Mouse (Mus musculus): Measurements from ENCODE around the gene Grhl3. TPM values are rescaled to one million over a fixed set of nuclear protein-coding genes. Genes with fewer than 3 reads are reported as not detected.

Gene Grhl3
- polyA plus RNA-seq, 1 experiment from 2014 or later: 7.1 TPM

DNA sequence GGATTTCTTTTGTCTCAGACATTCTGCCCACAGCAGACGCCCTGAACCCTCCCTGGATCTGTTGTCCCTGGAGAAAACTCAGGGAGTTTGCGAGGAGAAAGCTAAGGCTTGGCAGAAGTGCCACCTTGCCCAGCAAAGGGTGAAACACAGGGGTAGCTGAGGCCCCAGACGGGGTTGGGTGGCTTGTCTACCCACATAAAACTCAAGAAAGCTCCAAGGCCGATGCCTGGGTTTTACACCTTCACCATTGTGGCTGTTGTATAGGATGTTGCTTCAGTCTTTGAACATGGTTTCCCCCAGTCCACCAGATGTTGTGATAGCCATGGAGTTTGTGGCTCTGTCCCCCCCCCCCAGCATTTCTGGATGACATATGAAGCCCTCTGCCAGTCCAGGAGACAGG is 11.4 kb upstream of the Grhl3 start:
- Histone ChIP-seq H3K4me3 (ENCODE audit: low read depth, low read length) (no peak overlapping the region), H3K27ac (ENCODE audit: low read depth) (no peak overlapping the region), H3K9me3 (ENCODE audit: control insufficient read depth, low read length) (no peaks in the 10 kb centered on the region), H3K27me3 (replicated peaks; ENCODE audit: control insufficient read depth, insufficient read depth, low read length) (no peaks in the 10 kb centered on the region), H3K4me2 (ENCODE audit: low read length) (no peak overlapping the region), H3K36me3 (ENCODE audit: control insufficient read depth, insufficient read depth, low read length) (no peaks in the 10 kb centered on the region), H3K4me1 (replicated peaks; ENCODE audit: control insufficient read depth, insufficient read depth, low read length) (0 out of 2 replicates have a peak, but pooled peaks cover 6% of the 10 kb centered on the region), H3K9ac (ENCODE audit: low read length) (no peak overlapping the region)
- 74% methylated on average over 4 of the region's 4 CpGs for WGBS
- ATAC-seq (replicated peaks; ENCODE audit: low FRiP score, low TSS enrichment, low read depth) (no peak), DNase-seq (ENCODE audit: low spot score) (no peak)

DNA sequence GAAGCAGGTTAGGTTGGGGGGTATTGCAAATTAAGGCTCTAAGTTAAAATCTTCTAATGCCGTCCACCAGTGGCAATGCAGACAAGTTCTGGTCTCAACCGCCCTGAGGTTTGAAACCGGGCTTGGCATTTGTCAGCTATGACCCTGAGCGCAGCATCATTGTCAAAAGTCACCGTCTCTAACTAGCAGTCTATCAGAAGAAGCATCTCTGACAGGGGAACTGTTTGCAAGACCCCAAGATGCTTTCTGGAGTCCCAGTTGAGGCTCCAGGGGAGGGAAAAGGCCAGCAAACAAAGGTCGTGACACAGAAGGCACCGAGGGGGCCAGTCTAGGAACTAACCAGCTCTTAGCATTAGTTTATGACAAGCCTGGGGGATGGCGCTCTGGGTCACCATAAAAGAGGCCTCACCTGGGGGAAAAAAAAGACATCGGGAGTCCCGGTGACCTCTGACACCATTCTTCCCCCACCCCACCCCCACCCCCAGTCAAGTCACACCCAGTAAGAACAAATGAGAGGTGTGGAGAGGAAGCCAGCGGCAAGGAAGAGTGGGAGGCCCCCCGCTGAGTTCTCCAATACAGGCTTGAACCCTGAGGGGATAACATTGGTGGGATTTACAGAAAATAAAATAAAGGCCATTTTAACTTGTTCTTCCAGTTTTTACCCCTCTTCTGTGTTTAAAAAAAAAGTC is 7.9 kb upstream of the Grhl3 start:
- Histone ChIP-seq H3K4me1 (replicated peaks; ENCODE audit: control insufficient read depth, insufficient read depth, low read length) (0 out of 2 replicates have a peak, but pooled peaks cover 6% of the 10 kb centered on the region), H3K4me3 (ENCODE audit: low read depth, low read length) (no peak overlapping the region), H3K36me3 (ENCODE audit: control insufficient read depth, insufficient read depth, low read length) (no peaks in the 10 kb centered on the region), H3K27me3 (replicated peaks; ENCODE audit: control insufficient read depth, insufficient read depth, low read length) (no peaks in the 10 kb centered on the region), H3K9ac (ENCODE audit: low read length) (no peak overlapping the region), H3K4me2 (ENCODE audit: low read length) (no peak overlapping the region), H3K27ac (ENCODE audit: low read depth) (no peak overlapping the region), H3K9me3 (ENCODE audit: control insufficient read depth, low read length) (no peaks in the 10 kb centered on the region)
- no peak for DNase-seq (ENCODE audit: low spot score)
- no peak for ATAC-seq (replicated peaks; ENCODE audit: low FRiP score, low TSS enrichment, low read depth)
- WGBS: 35% methylated on average over 12 of the region's 12 CpGs

DNA sequence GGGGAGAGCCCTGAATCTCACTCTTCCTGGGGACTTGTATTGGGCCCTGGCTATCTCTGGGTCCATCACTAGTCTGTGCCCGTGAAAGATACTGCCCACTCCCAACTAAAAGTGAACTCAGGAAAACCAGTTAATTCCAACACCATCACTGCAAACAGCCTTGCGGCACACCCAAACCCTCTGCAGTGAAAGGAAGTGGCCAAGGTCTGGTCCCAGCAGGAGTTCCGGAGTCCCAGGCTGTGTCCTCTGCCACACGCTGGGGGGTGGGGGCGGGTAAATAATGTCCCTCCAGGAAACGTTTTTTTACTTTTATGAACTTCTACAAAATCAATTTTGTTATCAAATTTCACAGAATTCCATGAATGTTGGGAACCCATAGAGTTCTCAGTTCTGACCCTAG is 6.3 kb upstream of the Grhl3 start:
- Histone ChIP-seq H3K4me1 (replicated peaks; ENCODE audit: control insufficient read depth, insufficient read depth, low read length) (0 out of 2 replicates have a peak, but pooled peaks cover 6% of the 10 kb centered on the region), H3K4me3 (ENCODE audit: low read depth, low read length) (no peak overlapping the region), H3K9ac (ENCODE audit: low read length) (no peak overlapping the region), H3K36me3 (ENCODE audit: control insufficient read depth, insufficient read depth, low read length) (no peaks in the 10 kb centered on the region), H3K4me2 (ENCODE audit: low read length) (no peak overlapping the region), H3K27me3 (replicated peaks; ENCODE audit: control insufficient read depth, insufficient read depth, low read length) (no peaks in the 10 kb centered on the region), H3K9me3 (ENCODE audit: control insufficient read depth, low read length) (no peaks in the 10 kb centered on the region), H3K27ac (ENCODE audit: low read depth) (no peak overlapping the region)
- WGBS: 57% methylated on average over 6 of the region's 6 CpGs
- no peak for DNase-seq (ENCODE audit: low spot score)
- ATAC-seq (replicated peaks; ENCODE audit: low FRiP score, low TSS enrichment, low read depth): no peak

DNA sequence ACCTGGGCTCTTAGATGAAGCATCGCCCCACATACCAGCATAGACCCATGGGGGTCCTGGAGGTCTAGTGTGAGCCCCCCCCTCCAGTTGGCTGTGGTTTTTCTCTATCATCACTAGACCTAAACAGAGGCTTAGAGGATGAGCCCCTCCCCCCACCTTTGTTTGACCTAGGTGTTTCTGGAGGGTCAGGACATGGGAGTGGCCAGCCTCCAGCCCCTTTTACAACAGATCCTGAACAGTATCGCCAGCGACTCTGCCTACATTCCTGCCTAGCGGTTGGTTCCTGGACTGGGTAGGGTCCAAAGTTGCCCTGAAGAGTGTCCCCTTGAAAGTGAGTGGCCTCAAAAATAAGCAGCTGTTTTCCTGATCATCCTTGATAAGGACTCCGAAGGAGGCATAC is 5.1 kb upstream of the Grhl3 start:
- Histone ChIP-seq H3K4me3 (ENCODE audit: low read depth, low read length) (no peak overlapping the region), H3K4me2 (ENCODE audit: low read length) (no peak overlapping the region), H3K27ac (ENCODE audit: low read depth) (no peak overlapping the region), H3K9me3 (ENCODE audit: control insufficient read depth, low read length) (no peaks in the 10 kb centered on the region), H3K36me3 (ENCODE audit: control insufficient read depth, insufficient read depth, low read length) (no peaks in the 10 kb centered on the region), H3K4me1 (replicated peaks; ENCODE audit: control insufficient read depth, insufficient read depth, low read length) (0 out of 2 replicates have a peak, but pooled peaks cover 11% of the 10 kb centered on the region), H3K9ac (ENCODE audit: low read length) (no peak overlapping the region), H3K27me3 (replicated peaks; ENCODE audit: control insufficient read depth, insufficient read depth, low read length) (peaks cover 6% of the 10 kb centered on the region; the same call in 1 of the 2 replicates)
- DNase-seq (ENCODE audit: low spot score) (no peak), ATAC-seq (replicated peaks; ENCODE audit: low FRiP score, low TSS enrichment, low read depth) (no peak)
- 76% methylated on average over 5 of the region's 5 CpGs for WGBS

DNA sequence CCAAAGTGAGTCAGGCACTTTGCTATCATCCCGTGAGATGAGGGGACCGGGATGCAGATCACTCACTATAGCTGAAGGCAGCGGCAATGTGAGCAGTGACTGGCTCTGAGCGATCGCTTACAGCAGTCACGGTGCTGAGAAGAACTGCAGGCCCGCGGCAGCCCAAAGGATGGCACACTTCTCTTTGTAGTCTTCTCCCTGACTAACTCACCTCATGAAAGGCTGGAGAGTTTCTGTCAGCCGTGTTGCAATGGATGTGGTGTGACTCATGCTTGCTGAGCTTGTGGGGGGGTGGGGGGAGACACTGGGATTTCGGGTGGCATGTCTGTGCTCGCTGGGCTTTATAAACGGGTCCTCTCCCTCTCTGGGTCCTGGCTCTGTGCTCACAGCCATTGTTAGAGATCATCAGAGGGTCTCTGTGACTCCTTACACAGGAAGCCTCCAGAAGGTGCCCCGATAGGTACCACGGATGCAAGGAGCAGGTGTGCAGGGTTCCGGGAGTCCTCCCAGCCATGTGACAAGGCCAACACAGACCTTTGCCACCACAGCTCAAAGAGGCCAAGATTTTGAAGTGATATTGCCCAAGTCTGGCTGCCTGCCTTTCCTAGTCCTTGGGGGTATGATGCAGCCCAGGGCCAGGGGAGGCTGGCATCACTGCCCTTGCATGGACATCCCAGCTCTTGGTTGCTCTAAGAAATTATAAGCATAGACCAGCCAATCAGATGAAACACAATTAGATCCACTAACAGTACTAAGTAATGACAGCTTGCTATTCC is 2.1 kb upstream of the Grhl3 start:
- no peaks in the 10 kb centered on the region for H3K36me3 ChIP-seq (ENCODE audit: control insufficient read depth, insufficient read depth, low read length)
- no peaks in the 10 kb centered on the region for H3K9me3 ChIP-seq (ENCODE audit: control insufficient read depth, low read length)
- H3K27me3 ChIP-seq (replicated peaks; ENCODE audit: control insufficient read depth, insufficient read depth, low read length): peaks cover 26% of the 10 kb centered on the region
- no peak overlapping the region for H3K9ac ChIP-seq (ENCODE audit: low read length)
- H3K27ac ChIP-seq (ENCODE audit: low read depth): no peak overlapping the region
- H3K4me2 ChIP-seq (ENCODE audit: low read length): no peak overlapping the region
- DNase-seq (ENCODE audit: low spot score) (no peak), ATAC-seq (replicated peaks; ENCODE audit: low FRiP score, low TSS enrichment, low read depth) (no peak)
- 66% methylated on average over 15 of the region's 15 CpGs for WGBS
- peaks cover 19% of the 10 kb centered on the region for H3K4me1 ChIP-seq (replicated peaks; ENCODE audit: control insufficient read depth, insufficient read depth, low read length)
- H3K4me3 ChIP-seq (ENCODE audit: low read depth, low read length): no peak overlapping the region

DNA sequence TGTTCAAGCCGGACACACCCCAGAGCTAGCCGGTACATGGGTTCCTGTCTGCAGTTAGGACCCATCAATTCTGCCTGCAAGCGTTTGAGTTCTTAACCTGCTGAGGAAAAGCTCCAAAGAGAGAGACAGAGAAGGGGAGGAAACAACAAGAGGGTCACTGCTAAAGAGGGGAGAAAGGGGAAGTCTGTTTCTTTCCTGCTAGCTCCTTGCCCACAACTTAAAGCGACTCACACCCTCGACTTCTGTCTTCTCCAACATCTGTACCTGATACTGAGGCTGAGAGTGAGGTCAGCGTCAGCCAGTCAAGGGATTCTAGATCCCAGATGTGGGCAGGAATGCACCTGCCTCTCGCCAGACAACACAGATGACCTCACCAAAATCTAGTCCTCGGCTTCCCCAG is 1.2 kb downstream of the Grhl3 start:
- Histone ChIP-seq H3K4me3 (ENCODE audit: low read depth, low read length) (0 out of 2 replicates have a peak overlapping the region, but pooled peaks have one; percentile 25), H3K27ac (ENCODE audit: low read depth) (no peak overlapping the region), H3K9ac (ENCODE audit: low read length) (no peak overlapping the region), H3K27me3 (replicated peaks; ENCODE audit: control insufficient read depth, insufficient read depth, low read length) (peaks cover 40% of the 10 kb centered on the region), H3K4me2 (ENCODE audit: low read length) (peak overlapping the region; percentile 49), H3K36me3 (ENCODE audit: control insufficient read depth, insufficient read depth, low read length) (no peaks in the 10 kb centered on the region), H3K9me3 (ENCODE audit: control insufficient read depth, low read length) (no peaks in the 10 kb centered on the region), H3K4me1 (replicated peaks; ENCODE audit: control insufficient read depth, insufficient read depth, low read length) (peaks cover 38% of the 10 kb centered on the region)
- 31% methylated on average over 8 of the region's 8 CpGs for WGBS
- ATAC-seq (replicated peaks; ENCODE audit: low FRiP score, low TSS enrichment, low read depth) (no peak), DNase-seq (ENCODE audit: low spot score) (no peak)

DNA sequence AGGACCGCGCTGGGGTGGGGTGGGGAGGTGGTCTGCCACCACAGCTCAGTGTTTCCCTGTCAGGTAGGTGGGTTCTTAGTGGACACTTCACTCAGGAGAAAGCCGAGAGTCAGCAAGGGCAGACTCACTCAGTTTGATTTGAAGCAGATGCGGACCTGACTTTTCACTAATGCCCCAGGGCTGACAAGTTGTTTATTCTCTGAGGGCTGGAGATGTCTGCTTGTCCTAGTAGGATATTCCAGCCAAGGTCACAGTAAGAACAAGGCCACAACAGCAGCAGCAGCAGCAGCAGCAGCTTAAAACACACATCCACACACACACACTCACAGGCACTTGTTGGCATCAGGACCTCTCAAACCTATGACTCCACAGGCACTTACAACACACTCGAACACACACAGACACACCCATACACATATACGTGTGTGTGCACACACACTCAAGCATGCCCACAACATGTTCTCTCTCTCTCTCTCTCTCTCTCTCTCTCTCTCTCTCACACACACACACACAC is 2.3 kb downstream of the Grhl3 start:
- peaks cover 39% of the 10 kb centered on the region for H3K4me1 ChIP-seq (replicated peaks; ENCODE audit: control insufficient read depth, insufficient read depth, low read length)
- no peak overlapping the region for H3K9ac ChIP-seq (ENCODE audit: low read length)
- 23% methylated on average over 6 of the region's 6 CpGs for WGBS
- no peak for ATAC-seq (replicated peaks; ENCODE audit: low FRiP score, low TSS enrichment, low read depth)
- H3K36me3 ChIP-seq (ENCODE audit: control insufficient read depth, insufficient read depth, low read length): no peaks in the 10 kb centered on the region
- H3K9me3 ChIP-seq (ENCODE audit: control insufficient read depth, low read length): no peaks in the 10 kb centered on the region
- H3K4me2 ChIP-seq (ENCODE audit: low read length): peak overlapping the region; percentile 11; the same call in 1 of the 2 replicates
- no peak overlapping the region; the same call in 1 of the 2 replicates for H3K27ac ChIP-seq (ENCODE audit: low read depth)
- peaks cover 40% of the 10 kb centered on the region for H3K27me3 ChIP-seq (replicated peaks; ENCODE audit: control insufficient read depth, insufficient read depth, low read length)
- no peak for DNase-seq (ENCODE audit: low spot score)
- H3K4me3 ChIP-seq (ENCODE audit: low read depth, low read length): no peak overlapping the region

DNA sequence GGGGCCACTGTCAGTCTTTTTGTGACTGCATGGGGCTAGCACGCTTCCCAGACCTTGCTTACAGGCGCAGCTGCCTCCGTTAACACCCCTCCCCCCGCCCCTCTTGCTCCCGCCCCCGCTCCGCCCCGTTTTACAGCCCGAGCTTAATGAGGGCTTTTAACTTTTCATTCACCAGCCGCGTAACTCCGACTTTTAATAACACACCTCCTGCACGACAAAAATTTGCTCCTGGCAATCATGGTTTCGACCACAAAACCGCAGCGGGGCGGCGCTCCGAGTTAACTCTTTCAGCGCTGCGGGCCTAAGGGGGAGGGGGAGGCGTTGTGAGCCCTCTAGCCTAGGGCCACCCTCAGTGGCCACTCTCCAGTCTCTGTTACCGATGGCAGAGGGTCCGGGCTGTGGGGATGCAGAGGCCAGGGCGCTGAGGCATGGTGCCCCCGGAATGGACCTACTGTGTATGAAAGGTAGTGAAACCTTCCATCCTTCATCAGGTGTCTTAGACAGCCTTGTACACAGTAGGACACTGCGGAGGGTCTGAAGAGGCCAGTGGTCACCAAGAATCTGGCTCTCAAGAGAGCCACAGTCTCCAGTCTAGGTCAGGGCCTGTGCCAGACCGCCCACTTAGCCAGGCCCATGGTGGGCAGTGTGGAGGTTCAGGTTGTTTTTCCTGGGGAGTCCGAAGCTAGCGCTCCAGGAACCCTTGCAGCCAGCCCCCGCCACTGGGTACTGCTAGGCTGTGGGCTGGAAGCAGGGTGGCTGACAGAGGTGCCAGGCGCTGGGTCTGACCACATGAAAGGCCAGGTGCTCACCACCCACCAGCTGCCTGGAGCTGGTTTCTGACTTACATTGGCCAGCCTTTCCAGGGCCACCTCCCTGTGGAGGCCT is 3.0 kb downstream of the Grhl3 start:
- 0 out of 2 replicates have a peak, but pooled peaks have one; percentile 16 for ATAC-seq (replicated peaks; ENCODE audit: low FRiP score, low TSS enrichment, low read depth)
- WGBS: 12% methylated on average over 32 of the region's 32 CpGs

More for the DNA sequence above, 3.0 kb downstream of the Grhl3 start:
- peak overlapping the region; percentile 60 for H3K4me2 ChIP-seq (ENCODE audit: low read length)
- no peak overlapping the region; the same call in 1 of the 2 replicates for H3K27ac ChIP-seq (ENCODE audit: low read depth)
- H3K4me1 ChIP-seq (replicated peaks; ENCODE audit: control insufficient read depth, insufficient read depth, low read length): peaks cover 39% of the 10 kb centered on the region
- peak overlapping the region; percentile 37 for H3K4me3 ChIP-seq (ENCODE audit: low read depth, low read length)
- H3K36me3 ChIP-seq (ENCODE audit: control insufficient read depth, insufficient read depth, low read length): no peaks in the 10 kb centered on the region
- peak overlapping the region; percentile 22; the same call in 1 of the 2 replicates for H3K9ac ChIP-seq (ENCODE audit: low read length)
- peak; percentile 74 for DNase-seq (ENCODE audit: low spot score)
- H3K9me3 ChIP-seq (ENCODE audit: control insufficient read depth, low read length): no peaks in the 10 kb centered on the region
- peaks cover 40% of the 10 kb centered on the region for H3K27me3 ChIP-seq (replicated peaks; ENCODE audit: control insufficient read depth, insufficient read depth, low read length)
